Mouse (Mus musculus) lung, postnatal 0 days (tissue): ENCODE data around the gene Stx18. TPM values are rescaled to one million over a fixed set of nuclear protein-coding genes. Genes with fewer than 3 reads are reported as not detected.

ENCODE experiments used
- ATAC-seq: fragments of 200-750 bp; cut with Nextera tagmentation; 2 replicates; pipeline ENCODE4 v1.8.0; 2017; ENCODE audit warnings: moderate library complexity
- DNase-seq: peaks from one replicate; pipeline ENCODE4 v3.0.0-alpha.2; 2016; ENCODE audit warnings: low spot score
- H3K27ac ChIP-seq: fragments of 300-500 bp; sonication (generic); 2 replicates; pipeline ENCODE4 v1.5.1; 2014; ENCODE audit warnings: antibody characterized with exemption, mild to moderate bottlenecking, low read length, mixed read lengths
- H3K27me3 ChIP-seq: fragments of 300-500 bp; sonication (generic); replicated peaks from 2 replicates; pipeline ENCODE4 v1.6.1; 2014; ENCODE audit warnings: low read length, mixed read lengths; ENCODE audit not compliant: insufficient read depth
- H3K36me3 ChIP-seq: fragments of 300-500 bp; sonication (generic); 2 replicates; pipeline ENCODE4 v1.6.1; 2014; ENCODE audit warnings: low read length, mixed read lengths; ENCODE audit not compliant: insufficient read depth
- H3K4me1 ChIP-seq: fragments of 300-500 bp; sonication (generic); 2 replicates; pipeline ENCODE4 v1.6.1; 2014; ENCODE audit warnings: antibody characterized with exemption, low read depth, low read length, mixed read lengths; ENCODE audit not compliant: insufficient read depth
- H3K4me2 ChIP-seq: fragments of 300-500 bp; sonication (generic); replicated peaks from 2 replicates; pipeline ENCODE4 v1.6.1; 2014; ENCODE audit warnings: low read depth, mild to moderate bottlenecking, low read length, moderate library complexity, mixed read lengths
- H3K4me3 ChIP-seq: fragments of 300-500 bp; sonication (generic); 2 replicates; pipeline ENCODE4 v1.5.1; 2014; ENCODE audit warnings: low read depth, low read length
- H3K9ac ChIP-seq: fragments of 300-500 bp; sonication (generic); replicated peaks from 2 replicates; pipeline ENCODE4 v1.6.1; 2014; ENCODE audit warnings: low read depth, mild to moderate bottlenecking
- H3K9me3 ChIP-seq: fragments of 300-500 bp; sonication (generic); 2 replicates; pipeline ENCODE4 v1.6.1; 2016; ENCODE audit warnings: low read length, mixed read lengths
- CTCF ChIP-seq: IDR thresholded peaks from 2 replicates; pipeline ENCODE4 v1.5.1; 2016; ENCODE audit warnings: antibody characterized with exemption, mild to moderate bottlenecking
- EP300 ChIP-seq: IDR thresholded peaks from 2 replicates; pipeline ENCODE4 v1.6.1; 2016; ENCODE audit warnings: antibody characterized with exemption, mild to moderate bottlenecking, control low read depth
- WGBS: fragments of 180-500 bp; shearing (Covaris S2); extraction: QIAGEN DNeasy Blood & Tissue Kit; methylation state at CpG from one replicate; pipeline ENCODE4 v1.1.7; 2014; 5-methylcytosine and 5-hydroxymethylcytosine counted together
- polyA plus RNA-seq: library from polyadenylated mRNA; unstranded; fragments of >200 nt; fragmentation: Nextera tagmentation; extraction: Ambion mirVana; gene quantifications from 2 replicates; pipeline ENCODE4 v1.2.1, GENCODE M21; 2015

Stx18 gene
- 27.9 and 29.1 TPM in 2 replicates for polyA plus RNA-seq

GRCm38 (mm10) chr5:38038710-38039592 lies at the start of gene Stx18:
TSS of gene Stx18 (plus strand) at chr5:38038742.
- under 1% methylated on average over 56 of the region's 57 CpGs for WGBS
- peak; percentile 93 for DNase-seq
- H3K36me3 ChIP-seq: no peaks in the 10 kb centered on the region
- peak within 1 kb of the TSS; percentile 78 for H3K4me2 ChIP-seq
- H3K9ac ChIP-seq: peak within 1 kb of the TSS; percentile 84
- peak; percentile 98 for ATAC-seq
- H3K4me1 ChIP-seq: no peaks in the 10 kb centered on the region
- H3K9me3 ChIP-seq: no peaks in the 10 kb centered on the region
- H3K27me3 ChIP-seq: no peaks in the 10 kb centered on the region
- TF ChIP-seq EP300 (no peak), CTCF (no peak)
- peak within 1 kb of the TSS; percentile 100 for H3K4me3 ChIP-seq
- H3K27ac ChIP-seq: peak within 1 kb of the TSS; percentile 65

GRCm38 (mm10) chr5:37992346-37992745 lies 46.2 kb upstream of the Stx18 start:
- Histone ChIP-seq H3K27me3 (no peaks in the 10 kb centered on the region), H3K4me1 (no peaks in the 10 kb centered on the region), H3K4me2 (no peak overlapping the region), H3K9ac (no peak overlapping the region), H3K9me3 (no peaks in the 10 kb centered on the region), H3K27ac (no peak overlapping the region), H3K36me3 (no peaks in the 10 kb centered on the region), H3K4me3 (no peak overlapping the region)
- ATAC-seq (no peak), DNase-seq (no peak)
- WGBS: 73% methylated on average over 5 of the region's 5 CpGs
- no peak for TF ChIP-seq CTCF
- no peak for TF ChIP-seq EP300

- Histone ChIP-seq H3K36me3 (no peaks in the 10 kb centered on the region), H3K4me3 (no peak overlapping the region), H3K4me2 (no peak overlapping the region), H3K9ac (no peak overlapping the region), H3K27ac (no peak overlapping the region), H3K27me3 (no peaks in the 10 kb centered on the region), H3K4me1 (no peaks in the 10 kb centered on the region), H3K9me3 (no peaks in the 10 kb centered on the region)
- TF ChIP-seq CTCF (no peak), EP300 (no peak)
- ATAC-seq (no peak), DNase-seq (no peak)
- 72% methylated on average over 2 of the region's 2 CpGs for WGBS
Measured at GRCm38 (mm10) chr5:37998805-37999204, 39.7 kb upstream of the Stx18 start.

GRCm38 (mm10) chr5:38002573-38002972 lies 36.0 kb upstream of the Stx18 start:
- WGBS: 56% methylated on average over 4 of the region's 4 CpGs
- DNase-seq (no peak), ATAC-seq (no peak)
- no peaks in the 10 kb centered on the region for H3K27me3 ChIP-seq
- no peak overlapping the region for H3K9ac ChIP-seq
- no peaks in the 10 kb centered on the region for H3K4me1 ChIP-seq
- TF ChIP-seq CTCF (no peak), EP300 (no peak)
- H3K36me3 ChIP-seq: no peaks in the 10 kb centered on the region
- H3K9me3 ChIP-seq: no peaks in the 10 kb centered on the region
- no peak overlapping the region for H3K4me3 ChIP-seq
- H3K4me2 ChIP-seq: no peak overlapping the region
- no peak overlapping the region for H3K27ac ChIP-seq

GRCm38 (mm10) chr5:38004746-38005145 lies 33.8 kb upstream of the Stx18 start:
- no peaks in the 10 kb centered on the region for H3K4me1 ChIP-seq
- H3K9ac ChIP-seq: no peak overlapping the region
- no peak for TF ChIP-seq EP300
- TF ChIP-seq CTCF: no peak
- H3K27me3 ChIP-seq: no peaks in the 10 kb centered on the region
- H3K4me3 ChIP-seq: no peak overlapping the region
- no peak for DNase-seq
- no peaks in the 10 kb centered on the region for H3K9me3 ChIP-seq
- no peak for ATAC-seq
- 83% methylated on average over 5 of the region's 5 CpGs for WGBS
- no peaks in the 10 kb centered on the region for H3K36me3 ChIP-seq
- H3K27ac ChIP-seq: no peak overlapping the region
- H3K4me2 ChIP-seq: no peak overlapping the region

- no peak overlapping the region for H3K27ac ChIP-seq
- no peak overlapping the region for H3K9ac ChIP-seq
- no peaks in the 10 kb centered on the region for H3K36me3 ChIP-seq
- DNase-seq (no peak), ATAC-seq (no peak)
- no peak overlapping the region for H3K4me3 ChIP-seq
- H3K27me3 ChIP-seq: no peaks in the 10 kb centered on the region
- WGBS: 59% methylated on average over 17 of the region's 17 CpGs
- TF ChIP-seq CTCF (no peak), EP300 (no peak)
- no peaks in the 10 kb centered on the region for H3K9me3 ChIP-seq
- H3K4me2 ChIP-seq: no peak overlapping the region
- H3K4me1 ChIP-seq: no peaks in the 10 kb centered on the region
Measured at GRCm38 (mm10) chr5:38006415-38007347, 31.9 kb upstream of the Stx18 start.
